Mouse (Mus musculus): ENCODE data around the gene Hormad2. TPM values are rescaled to one million over a fixed set of nuclear protein-coding genes. Genes with fewer than 3 reads are reported as not detected.
A peak's percentile ranks its signal among the peaks of the same experiment; 100 is the strongest.

Gene Hormad2
- polyA plus RNA-seq, 1 experiment from 2014 or later = 0.09 TPM

DNA sequence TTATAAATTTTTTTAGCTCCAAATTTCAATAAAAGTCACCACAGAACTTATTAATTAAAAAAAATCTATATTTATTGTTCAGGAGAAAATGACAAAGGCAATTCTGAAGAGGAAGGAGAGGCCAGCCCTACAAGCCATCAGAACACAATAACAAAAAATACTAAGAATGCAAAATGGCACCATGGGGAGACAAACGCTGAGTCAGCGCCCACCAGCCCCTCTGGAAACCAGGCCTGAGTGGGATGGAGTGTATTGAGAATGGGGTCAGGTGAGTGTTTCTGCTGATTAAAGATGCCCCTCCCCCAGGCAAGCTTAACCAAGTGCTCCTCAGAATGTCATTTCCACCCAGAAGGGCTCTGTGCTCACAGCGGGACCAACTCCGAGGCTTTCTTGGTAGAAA is 135.8 kb downstream of the Hormad2 start:
- H3K4me2 ChIP-seq (ENCODE audit: low read length) = no peak overlapping the region
- H3K27me3 ChIP-seq (ENCODE audit: control insufficient read depth, insufficient read depth, low read depth, low read length) = no peaks in the 10 kb centered on the region
- no peak for ATAC-seq
- no peak overlapping the region for H3K4me3 ChIP-seq (ENCODE audit: low read depth, low read length)
- no peak overlapping the region for H3K27ac ChIP-seq (ENCODE audit: low read length)
- no peaks in the 10 kb centered on the region; the same call in 1 of the 2 replicates for H3K4me1 ChIP-seq (ENCODE audit: control insufficient read depth, insufficient read depth, low read length)
- WGBS = 89% methylated on average over 4 of the region's 4 CpGs
- no peaks in the 10 kb centered on the region for H3K9me3 ChIP-seq (replicated peaks; ENCODE audit: control insufficient read depth, low read length, poor library complexity, severe bottlenecking)
- no peak overlapping the region for H3K9ac ChIP-seq (ENCODE audit: low read depth, low read length)
- H3K36me3 ChIP-seq (ENCODE audit: control insufficient read depth, insufficient read depth, low read length) = no peaks in the 10 kb centered on the region

DNA sequence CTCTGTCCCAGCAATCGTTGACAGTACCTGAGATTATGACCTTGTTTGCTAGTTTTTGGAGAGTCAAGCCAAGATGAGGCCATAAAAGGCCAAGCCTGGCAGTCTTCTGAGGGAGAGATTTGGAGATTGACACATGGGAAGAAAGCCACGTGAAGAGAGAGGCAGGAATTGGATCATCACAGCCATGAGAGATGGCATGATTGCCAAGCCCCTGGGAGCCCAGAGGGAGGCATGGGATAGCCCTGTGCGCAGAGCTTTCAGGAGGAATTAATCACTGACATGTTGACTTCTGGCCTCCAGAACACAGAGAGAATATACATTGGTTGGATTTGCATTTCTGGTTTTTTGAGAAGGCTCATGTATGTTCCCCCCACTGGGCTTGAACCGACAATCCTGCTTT is 136.7 kb downstream of the Hormad2 start:
- Histone ChIP-seq H3K4me1 (ENCODE audit: control insufficient read depth, insufficient read depth, low read length) (no peaks in the 10 kb centered on the region; the same call in 1 of the 2 replicates), H3K27me3 (ENCODE audit: control insufficient read depth, insufficient read depth, low read depth, low read length) (no peaks in the 10 kb centered on the region), H3K36me3 (ENCODE audit: control insufficient read depth, insufficient read depth, low read length) (no peaks in the 10 kb centered on the region), H3K4me2 (ENCODE audit: low read length) (no peak overlapping the region), H3K27ac (ENCODE audit: low read length) (no peak overlapping the region), H3K9me3 (replicated peaks; ENCODE audit: control insufficient read depth, low read length, poor library complexity, severe bottlenecking) (no peaks in the 10 kb centered on the region), H3K9ac (ENCODE audit: low read depth, low read length) (no peak overlapping the region), H3K4me3 (ENCODE audit: low read depth, low read length) (no peak overlapping the region)
- WGBS = 66% methylated on average over 4 of the region's 4 CpGs
- ATAC-seq = no peak

DNA sequence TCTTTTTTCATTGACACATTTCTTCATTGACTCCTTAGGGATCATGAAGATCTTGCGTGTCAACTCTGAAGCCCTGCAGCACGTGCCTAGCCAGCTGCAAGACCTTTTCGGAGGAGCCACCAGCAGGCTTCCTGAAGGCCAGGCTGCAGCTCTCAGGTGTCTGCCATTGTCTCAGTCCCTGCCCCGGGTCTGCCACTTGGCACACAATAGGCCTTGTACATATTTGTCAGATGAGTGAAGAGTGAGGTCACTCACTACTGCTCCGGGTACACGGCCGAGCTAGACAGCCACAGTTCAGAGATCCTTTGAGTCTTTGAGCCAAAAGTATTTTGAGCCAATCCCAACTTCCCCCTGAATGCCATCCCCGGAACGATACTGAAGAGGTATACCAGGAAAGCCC is 137.9 kb downstream of the Hormad2 start:
- no peaks in the 10 kb centered on the region for H3K36me3 ChIP-seq (ENCODE audit: control insufficient read depth, insufficient read depth, low read length)
- 57% methylated on average over 9 of the region's 9 CpGs for WGBS
- no peak for ATAC-seq
- no peaks in the 10 kb centered on the region for H3K9me3 ChIP-seq (replicated peaks; ENCODE audit: control insufficient read depth, low read length, poor library complexity, severe bottlenecking)
- H3K9ac ChIP-seq (ENCODE audit: low read depth, low read length) = no peak overlapping the region
- no peak overlapping the region for H3K4me3 ChIP-seq (ENCODE audit: low read depth, low read length)
- no peak overlapping the region for H3K27ac ChIP-seq (ENCODE audit: low read length)
- H3K4me2 ChIP-seq (ENCODE audit: low read length) = no peak overlapping the region
- no peaks in the 10 kb centered on the region for H3K27me3 ChIP-seq (ENCODE audit: control insufficient read depth, insufficient read depth, low read depth, low read length)
- H3K4me1 ChIP-seq (ENCODE audit: control insufficient read depth, insufficient read depth, low read length) = no peaks in the 10 kb centered on the region

DNA sequence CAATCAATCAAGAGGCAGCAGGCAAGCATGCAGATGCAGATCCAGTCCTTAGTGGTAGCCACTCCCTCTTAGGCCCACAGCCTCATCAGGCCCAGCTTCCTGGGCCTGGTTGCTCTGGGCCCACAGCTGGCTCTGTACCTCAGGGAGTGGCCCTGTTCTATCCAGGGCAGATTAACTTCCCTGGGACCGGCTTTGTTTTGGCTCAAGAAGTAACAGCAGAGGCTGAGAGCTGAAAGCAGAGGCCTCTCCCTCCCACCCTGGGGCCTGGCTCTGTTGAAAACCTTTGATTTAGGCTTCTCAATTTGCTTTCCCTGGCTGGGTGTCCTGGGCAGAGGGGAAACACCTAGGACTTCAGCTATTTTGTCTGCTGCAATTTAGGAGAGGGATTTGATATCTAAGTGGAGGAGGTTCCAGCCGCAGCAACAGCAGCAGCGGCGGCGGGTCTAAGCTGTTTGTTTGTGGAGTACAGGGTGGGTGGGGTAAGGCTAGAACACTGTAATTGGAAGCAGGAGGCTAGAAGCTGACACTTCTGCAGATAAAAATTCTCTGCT is 138.5 kb downstream of the Hormad2 start:
- 0 out of 2 replicates have a peak overlapping the region, but pooled peaks have one; percentile 29 for H3K27ac ChIP-seq (ENCODE audit: low read length)
- H3K4me1 ChIP-seq (ENCODE audit: control insufficient read depth, insufficient read depth, low read length) = no peaks in the 10 kb centered on the region
- H3K36me3 ChIP-seq (ENCODE audit: control insufficient read depth, insufficient read depth, low read length) = no peaks in the 10 kb centered on the region
- H3K27me3 ChIP-seq (ENCODE audit: control insufficient read depth, insufficient read depth, low read depth, low read length) = no peaks in the 10 kb centered on the region
- WGBS = 24% methylated on average over 5 of the region's 5 CpGs
- H3K9me3 ChIP-seq (replicated peaks; ENCODE audit: control insufficient read depth, low read length, poor library complexity, severe bottlenecking) = no peaks in the 10 kb centered on the region
- H3K9ac ChIP-seq (ENCODE audit: low read depth, low read length) = peak overlapping the region; percentile 31
- no peak overlapping the region for H3K4me3 ChIP-seq (ENCODE audit: low read depth, low read length)
- no peak overlapping the region for H3K4me2 ChIP-seq (ENCODE audit: low read length)
- ATAC-seq = no peak

DNA sequence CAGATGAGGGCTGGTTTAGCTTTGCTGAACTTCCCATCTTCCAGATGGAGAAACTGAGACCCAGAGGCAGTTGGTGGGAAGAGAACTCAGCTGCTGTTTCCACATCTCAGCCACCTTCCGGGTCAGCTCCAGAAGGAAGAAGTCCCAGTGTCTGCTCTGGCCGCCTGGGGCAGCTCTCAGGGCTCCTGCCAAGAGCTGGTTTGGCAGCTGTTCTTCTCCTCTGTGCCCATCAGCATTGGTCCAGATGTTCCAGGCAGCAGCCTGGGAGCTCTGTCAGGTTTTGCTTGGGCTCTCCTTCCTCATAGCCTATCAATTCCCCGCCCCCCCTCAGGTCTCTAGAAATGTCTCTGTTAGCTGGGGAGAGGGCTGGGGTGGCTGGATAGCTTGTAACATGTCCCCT is 140.2 kb downstream of the Hormad2 start:
- Histone ChIP-seq H3K4me1 (ENCODE audit: control insufficient read depth, insufficient read depth, low read length) (no peaks in the 10 kb centered on the region), H3K9me3 (replicated peaks; ENCODE audit: control insufficient read depth, low read length, poor library complexity, severe bottlenecking) (no peaks in the 10 kb centered on the region), H3K9ac (ENCODE audit: low read depth, low read length) (no peak overlapping the region), H3K27me3 (ENCODE audit: control insufficient read depth, insufficient read depth, low read depth, low read length) (no peaks in the 10 kb centered on the region), H3K4me2 (ENCODE audit: low read length) (no peak overlapping the region), H3K4me3 (ENCODE audit: low read depth, low read length) (no peak overlapping the region), H3K36me3 (ENCODE audit: control insufficient read depth, insufficient read depth, low read length) (no peaks in the 10 kb centered on the region), H3K27ac (ENCODE audit: low read length) (no peak overlapping the region)
- no peak for ATAC-seq
- 80% methylated on average over 3 of the region's 3 CpGs for WGBS

DNA sequence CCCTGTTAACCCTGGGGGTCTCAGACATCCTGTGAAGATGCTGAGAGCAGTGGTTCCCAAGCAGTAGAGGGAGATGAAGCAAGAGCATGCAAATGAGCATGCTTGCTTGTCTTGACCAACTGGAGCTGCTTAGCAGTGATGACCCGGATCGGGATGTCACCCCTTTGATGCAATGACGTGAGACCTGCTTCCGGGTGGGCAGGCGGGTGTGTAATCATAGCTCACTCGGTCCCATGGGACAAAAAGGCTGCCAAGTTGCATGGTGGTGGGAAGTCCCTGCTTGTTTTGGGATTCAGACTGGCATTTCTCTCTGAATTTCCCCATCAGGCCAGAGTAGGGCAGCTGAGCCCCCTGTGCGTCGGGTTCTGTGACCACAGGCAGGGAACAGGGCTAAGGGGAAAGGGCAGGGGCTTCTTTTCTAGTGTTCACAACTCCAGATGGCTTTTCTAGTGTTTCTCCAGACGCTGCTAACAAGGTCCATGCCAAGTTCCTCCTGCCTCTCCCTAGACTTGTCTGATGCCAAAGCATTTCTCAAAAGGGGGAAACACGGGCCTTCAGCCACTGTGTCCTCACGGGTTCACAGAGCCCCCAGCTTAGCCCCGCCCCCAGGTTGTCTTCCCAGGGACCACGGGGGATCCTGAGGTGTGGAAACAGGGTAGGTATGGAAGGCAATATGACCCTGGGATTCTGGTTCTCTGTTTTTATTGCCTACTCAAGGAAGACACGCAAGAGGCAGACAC is 141.0 kb downstream of the Hormad2 start:
- Histone ChIP-seq H3K27me3 (ENCODE audit: control insufficient read depth, insufficient read depth, low read depth, low read length) (no peaks in the 10 kb centered on the region), H3K9ac (ENCODE audit: low read depth, low read length) (no peak overlapping the region), H3K27ac (ENCODE audit: low read length) (no peak overlapping the region), H3K4me2 (ENCODE audit: low read length) (no peak overlapping the region), H3K4me1 (ENCODE audit: control insufficient read depth, insufficient read depth, low read length) (peaks cover 1% of the 10 kb centered on the region; the same call in 1 of the 2 replicates), H3K36me3 (ENCODE audit: control insufficient read depth, insufficient read depth, low read length) (no peaks in the 10 kb centered on the region), H3K9me3 (replicated peaks; ENCODE audit: control insufficient read depth, low read length, poor library complexity, severe bottlenecking) (no peaks in the 10 kb centered on the region), H3K4me3 (ENCODE audit: low read depth, low read length) (no peak overlapping the region)
- 68% methylated on average over 14 of the region's 14 CpGs for WGBS
- ATAC-seq = no peak

DNA sequence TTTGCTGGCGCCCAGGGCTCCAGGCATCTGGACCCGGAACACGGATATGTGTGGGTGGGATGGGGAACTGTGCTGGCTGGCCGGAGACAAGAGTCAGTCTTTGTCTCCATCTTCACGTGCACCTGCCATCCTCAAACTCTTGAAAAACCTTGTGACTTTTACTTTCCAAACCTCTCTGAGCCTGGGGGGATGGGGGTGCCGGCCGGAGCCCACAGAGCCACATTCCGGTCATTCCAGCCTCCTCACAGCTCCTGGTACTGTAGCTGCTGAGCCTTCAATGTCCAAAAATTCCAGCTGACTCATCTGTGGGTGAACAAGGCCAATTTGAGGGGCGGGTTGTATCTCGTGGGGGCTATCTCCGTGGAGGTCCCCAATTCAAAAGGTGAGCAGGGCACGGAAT is 141.7 kb downstream of the Hormad2 start:
- H3K36me3 ChIP-seq (ENCODE audit: control insufficient read depth, insufficient read depth, low read length) = no peaks in the 10 kb centered on the region
- H3K27me3 ChIP-seq (ENCODE audit: control insufficient read depth, insufficient read depth, low read depth, low read length) = no peaks in the 10 kb centered on the region
- 61% methylated on average over 12 of the region's 12 CpGs for WGBS
- H3K27ac ChIP-seq (ENCODE audit: low read length) = no peak overlapping the region
- H3K4me1 ChIP-seq (ENCODE audit: control insufficient read depth, insufficient read depth, low read length) = peaks cover 4% of the 10 kb centered on the region; the same call in 1 of the 2 replicates
- H3K4me3 ChIP-seq (ENCODE audit: low read depth, low read length) = no peak overlapping the region
- no peak overlapping the region for H3K9ac ChIP-seq (ENCODE audit: low read depth, low read length)
- no peak for ATAC-seq
- no peaks in the 10 kb centered on the region for H3K9me3 ChIP-seq (replicated peaks; ENCODE audit: control insufficient read depth, low read length, poor library complexity, severe bottlenecking)
- H3K4me2 ChIP-seq (ENCODE audit: low read length) = no peak overlapping the region

DNA sequence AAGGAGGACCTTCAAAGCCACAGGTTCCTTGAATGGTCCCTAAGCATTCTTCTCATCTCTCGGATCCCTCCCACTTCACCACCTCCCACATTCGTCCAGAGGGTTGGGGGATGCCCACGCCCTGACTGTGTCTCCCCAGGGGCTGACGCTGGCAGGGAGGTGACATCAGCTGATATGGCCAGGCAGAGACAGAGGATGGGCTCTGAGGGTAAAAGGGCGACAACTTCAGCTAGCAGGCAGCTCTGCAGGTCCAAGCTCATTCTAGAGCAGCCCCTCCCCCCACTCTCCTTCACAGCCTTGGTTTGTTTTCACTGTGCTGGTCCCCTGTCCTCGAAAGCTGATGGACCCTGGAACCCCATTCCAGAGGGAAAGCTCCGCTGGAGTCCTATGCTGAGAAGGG is 142.3 kb downstream of the Hormad2 start:
- no peaks in the 10 kb centered on the region for H3K36me3 ChIP-seq (ENCODE audit: control insufficient read depth, insufficient read depth, low read length)
- no peaks in the 10 kb centered on the region for H3K27me3 ChIP-seq (ENCODE audit: control insufficient read depth, insufficient read depth, low read depth, low read length)
- H3K4me2 ChIP-seq (ENCODE audit: low read length) = no peak overlapping the region
- no peak for ATAC-seq
- H3K4me3 ChIP-seq (ENCODE audit: low read depth, low read length) = no peak overlapping the region
- no peaks in the 10 kb centered on the region for H3K9me3 ChIP-seq (replicated peaks; ENCODE audit: control insufficient read depth, low read length, poor library complexity, severe bottlenecking)
- H3K9ac ChIP-seq (ENCODE audit: low read depth, low read length) = no peak overlapping the region
- WGBS = 46% methylated on average over 7 of the region's 7 CpGs
- H3K27ac ChIP-seq (ENCODE audit: low read length) = no peak overlapping the region
- peaks cover 4% of the 10 kb centered on the region; the same call in 1 of the 2 replicates for H3K4me1 ChIP-seq (ENCODE audit: control insufficient read depth, insufficient read depth, low read length)

DNA sequence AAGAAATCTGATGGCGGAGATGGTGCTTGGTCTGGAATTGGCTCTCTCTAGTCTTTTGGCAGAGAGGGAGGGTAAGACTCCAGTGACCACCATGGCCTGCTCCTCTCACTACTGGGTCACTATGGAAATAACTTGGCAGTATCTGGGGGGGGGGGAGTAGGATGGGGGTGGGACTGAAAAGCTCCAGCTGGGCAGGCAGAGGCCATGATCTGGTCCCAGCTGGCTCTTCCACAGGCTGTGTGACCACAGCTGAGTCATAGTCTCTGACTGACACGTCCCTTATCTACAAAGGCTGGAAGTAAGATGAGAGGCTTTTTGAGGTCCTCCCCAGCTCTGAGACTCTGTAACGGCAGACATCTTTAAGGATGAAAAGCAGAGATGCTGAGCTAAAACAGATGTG is 143.2 kb downstream of the Hormad2 start:
- H3K9ac ChIP-seq (ENCODE audit: low read depth, low read length) = no peak overlapping the region
- no peak overlapping the region for H3K4me2 ChIP-seq (ENCODE audit: low read length)
- no peak for ATAC-seq
- peaks cover 4% of the 10 kb centered on the region; the same call in 1 of the 2 replicates for H3K4me1 ChIP-seq (ENCODE audit: control insufficient read depth, insufficient read depth, low read length)
- H3K9me3 ChIP-seq (replicated peaks; ENCODE audit: control insufficient read depth, low read length, poor library complexity, severe bottlenecking) = no peaks in the 10 kb centered on the region
- WGBS = 77% methylated on average over 3 of the region's 3 CpGs
- H3K27me3 ChIP-seq (ENCODE audit: control insufficient read depth, insufficient read depth, low read depth, low read length) = no peaks in the 10 kb centered on the region
- H3K36me3 ChIP-seq (ENCODE audit: control insufficient read depth, insufficient read depth, low read length) = no peaks in the 10 kb centered on the region
- no peak overlapping the region for H3K27ac ChIP-seq (ENCODE audit: low read length)
- no peak overlapping the region for H3K4me3 ChIP-seq (ENCODE audit: low read depth, low read length)

Measured in midbrain, embryonic 16.5 days (tissue).